Mouse (Mus musculus) C2C12 (cell line): ENCODE results near the gene Gm28036.

Experiments
- CEBPB ChIP-seq: IDR thresholded peaks from one replicate; pipeline ENCODE4 v1.6.1; 2011; ENCODE audit warnings: low read depth, mild to moderate bottlenecking, control low read depth, moderate library complexity
- CTCF ChIP-seq: IDR thresholded peaks from one replicate; pipeline ENCODE4 v1.5.1; 2011; ENCODE audit not compliant: control insufficient read depth, insufficient read depth, insufficient read length
- MAX ChIP-seq: IDR thresholded peaks from one replicate; pipeline ENCODE4 v1.6.1; 2011; ENCODE audit warnings: mild to moderate bottlenecking, control low read depth
- MYOD1 ChIP-seq: IDR thresholded peaks from one replicate; pipeline ENCODE4 v1.6.1; 2011; ENCODE audit warnings: low read depth; ENCODE audit not compliant: control insufficient read depth, insufficient read length
- MYOG ChIP-seq: IDR thresholded peaks from one replicate; pipeline ENCODE4 v1.6.1; 2011; ENCODE audit not compliant: control insufficient read depth, insufficient read length; ENCODE audit errors: extremely low read depth
- USF1 ChIP-seq: IDR thresholded peaks from one replicate; pipeline ENCODE4 v1.6.1; 2011; ENCODE audit warnings: low read depth, mild to moderate bottlenecking, control low read depth, moderate library complexity

DNA sequence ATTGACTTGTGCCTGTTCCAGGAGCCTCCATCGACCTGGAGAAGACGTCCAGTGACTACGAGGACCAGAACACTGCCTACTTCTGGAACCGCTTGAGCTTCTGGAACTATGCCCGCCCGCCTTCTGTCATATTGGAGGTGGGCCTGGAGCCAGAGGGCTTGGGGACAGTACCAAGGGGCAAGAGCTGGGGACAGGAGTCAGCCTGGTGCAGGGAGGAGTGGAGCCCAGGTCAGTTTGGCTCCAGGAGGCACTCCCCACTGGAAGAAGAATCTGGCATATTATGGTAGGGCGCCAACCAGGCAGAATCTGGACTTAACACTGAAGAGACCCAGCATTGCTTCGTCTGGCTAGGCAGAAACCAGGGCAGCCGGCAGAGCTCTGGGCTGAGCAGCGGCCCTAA, 59.0 kb downstream of the Gm28036 start:
- TF ChIP-seq CTCF (no peak), MAX (no peak), CEBPB (no peak), USF1 (no peak), MYOG (no peak), MYOD1 (no peak)
